Mouse (Mus musculus) MEL (cell line): Measurements from ENCODE around the gene Mitf. TPM values are rescaled to one million over a fixed set of nuclear protein-coding genes. Genes with fewer than 3 reads are reported as not detected.

Experiments used
- DNase-seq: peaks from one replicate; pipeline ENCODE4 v3.0.0; 2011; ENCODE audit warnings: low read depth, low spot score
- H3K27ac ChIP-seq: 2 replicates; pipeline ENCODE4 v1.5.1; 2012; ENCODE audit warnings: low read depth, mild to moderate bottlenecking, control low read depth, low read length, moderate library complexity; ENCODE audit not compliant: control insufficient read depth
- H3K27me3 ChIP-seq, 2 experiments: fragments of 150-350 bp in 1 of 2; sonication (generic) in 1 of 2; 2 replicates each; pipeline ENCODE4 v1.6.1; 2012; ENCODE audit warnings: low read length in 2 of 2, mild to moderate bottlenecking in 2 of 2, improper control_type of control experiment in 1 of 2, moderate library complexity in 1 of 2; ENCODE audit not compliant: insufficient read depth in 2 of 2, control insufficient read depth in 1 of 2
- H3K36me3 ChIP-seq, 2 experiments: 2 replicates each; pipeline ENCODE4 v1.6.1; 2012 to 2014; ENCODE audit warnings: low read length in 2 of 2, improper control_type of control experiment in 1 of 2, inconsistent platforms in 1 of 2, mild to moderate bottlenecking in 1 of 2; ENCODE audit not compliant: insufficient read depth in 2 of 2, control insufficient read depth in 1 of 2
- H3K4me1 ChIP-seq, 2 experiments: fragments of 150-350 bp in 1 of 2; sonication (generic) in 1 of 2; 2 replicates each; pipeline ENCODE4 v1.6.1; 2012; ENCODE audit warnings: low read length in 2 of 2, improper control_type of control experiment in 1 of 2, mild to moderate bottlenecking in 1 of 2; ENCODE audit not compliant: insufficient read depth in 2 of 2, control insufficient read depth in 1 of 2
- H3K4me3 ChIP-seq, 2 experiments: fragments of 150-350 bp in 1 of 2; sonication (generic) in 1 of 2; 2 replicates each; pipeline ENCODE4 v1.5.1; 2012; ENCODE audit warnings: low read depth in 2 of 2, low read length in 2 of 2, mild to moderate bottlenecking in 2 of 2, moderate library complexity in 2 of 2, control low read depth in 1 of 2, improper control_type of control experiment in 1 of 2; ENCODE audit not compliant: control insufficient read depth in 1 of 2, insufficient read depth in 1 of 2
- H3K79me2 ChIP-seq: 2 replicates; pipeline ENCODE4 v1.6.1; 2012; ENCODE audit warnings: mild to moderate bottlenecking, low read length, moderate library complexity; ENCODE audit not compliant: control insufficient read depth, poor library complexity, insufficient read depth
- H3K9ac ChIP-seq: 2 replicates; pipeline ENCODE4 v1.6.1; 2012; ENCODE audit warnings: low read depth, mild to moderate bottlenecking, control low read depth, low read length, moderate library complexity; ENCODE audit not compliant: control insufficient read depth, poor library complexity, severe bottlenecking
- H3K9me3 ChIP-seq: fragments of 150-350 bp; sonication (generic); replicated peaks from 2 replicates; pipeline ENCODE4 v1.6.1; 2012; ENCODE audit warnings: mild to moderate bottlenecking, low read length, improper control_type of control experiment, moderate library complexity; ENCODE audit not compliant: insufficient read depth
- CTCF ChIP-seq, 3 experiments: IDR thresholded peaks in 2 of 3; conservative IDR thresholded peaks in 1 of 3; 2 replicates each; pipeline ENCODE4 v1.5.1; 2011 to 2012; ENCODE audit warnings: low read length in 3 of 3, low read depth in 2 of 3, mild to moderate bottlenecking in 2 of 3, improper control_type of control experiment in 1 of 3, inconsistent platforms in 1 of 3, mixed read lengths in 1 of 3, moderate library complexity in 1 of 3; ENCODE audit not compliant: control insufficient read depth in 1 of 3, insufficient read depth in 1 of 3, poor library complexity in 1 of 3, severe bottlenecking in 1 of 3
- E2F4 ChIP-seq: IDR thresholded peaks from 2 replicates; pipeline ENCODE4 v1.6.1; 2011; ENCODE audit warnings: low read depth, low read length, improper control_type of control experiment, borderline replicate concordance
- ELF1 ChIP-seq: IDR thresholded peaks from 2 replicates; pipeline ENCODE4 v1.6.1; 2014; ENCODE audit warnings: low read depth, mild to moderate bottlenecking, inconsistent platforms, low read length, improper control_type of control experiment, moderate library complexity
- EP300 ChIP-seq, 2 experiments: IDR thresholded peaks; 2 replicates each; pipeline ENCODE4 v1.6.1; 2011; ENCODE audit warnings: improper control_type of control experiment in 2 of 2, low read length in 2 of 2, low read depth in 1 of 2, mild to moderate bottlenecking in 1 of 2
- ETS1 ChIP-seq: IDR thresholded peaks from 2 replicates; pipeline ENCODE4 v1.6.1; 2012; ENCODE audit warnings: low read depth, mild to moderate bottlenecking, inconsistent platforms, low read length, improper control_type of control experiment, moderate library complexity
- HCFC1 ChIP-seq: IDR thresholded peaks from 2 replicates; pipeline ENCODE4 v1.6.1; 2012; ENCODE audit warnings: low read depth, mild to moderate bottlenecking, inconsistent platforms, low read length, improper control_type of control experiment, moderate library complexity
- KAT2A ChIP-seq: conservative IDR thresholded peaks from 2 replicates; pipeline ENCODE4 v1.6.1; 2012; ENCODE audit warnings: low read depth, low read length, improper control_type of control experiment, inconsistent platforms
- MAZ ChIP-seq: IDR thresholded peaks from 2 replicates; pipeline ENCODE4 v1.6.1; 2012; ENCODE audit warnings: low read depth, mild to moderate bottlenecking, inconsistent platforms, low read length, improper control_type of control experiment
- MEF2A ChIP-seq: IDR thresholded peaks from 2 replicates; pipeline ENCODE4 v1.6.1; 2014; ENCODE audit warnings: low read depth, mild to moderate bottlenecking, inconsistent platforms, low read length, improper control_type of control experiment; ENCODE audit not compliant: poor library complexity, insufficient replicate concordance, severe bottlenecking; ENCODE audit errors: extremely low read depth
- MXI1 ChIP-seq: IDR thresholded peaks from 2 replicates; pipeline ENCODE4 v1.6.1; 2011; ENCODE audit warnings: mild to moderate bottlenecking, low read depth, low read length, improper control_type of control experiment
- MYB ChIP-seq: IDR thresholded peaks from 2 replicates; pipeline ENCODE4 v1.6.1; 2011; ENCODE audit warnings: mild to moderate bottlenecking, low read depth, low read length, improper control_type of control experiment
- NRF1 ChIP-seq: IDR thresholded peaks from 2 replicates; pipeline ENCODE4 v1.6.1; 2014; ENCODE audit warnings: low read depth, mild to moderate bottlenecking, inconsistent platforms, low read length, improper control_type of control experiment, moderate library complexity; ENCODE audit not compliant: poor library complexity, insufficient read depth, severe bottlenecking
- POLR2A ChIP-seq, 2 experiments: IDR thresholded peaks; 2 replicates each; pipeline ENCODE4 v1.6.1; 2011 to 2012; ENCODE audit warnings: low read length in 2 of 2, mild to moderate bottlenecking in 2 of 2, control low read depth in 1 of 2, improper control_type of control experiment in 1 of 2, low read depth in 1 of 2, moderate library complexity in 1 of 2; ENCODE audit not compliant: control insufficient read depth in 1 of 2, insufficient read depth in 1 of 2, poor library complexity in 1 of 2
- POLR2AphosphoS2 ChIP-seq: IDR thresholded peaks from 2 replicates; pipeline ENCODE4 v1.6.1; 2011; ENCODE audit warnings: low read length, improper control_type of control experiment
- POLR2AphosphoS5 ChIP-seq: IDR thresholded peaks from 2 replicates; pipeline ENCODE4 v1.6.1; 2012; ENCODE audit warnings: low read depth, borderline replicate concordance, mild to moderate bottlenecking, inconsistent platforms, low read length, moderate library complexity, mixed read lengths
- RAD21 ChIP-seq: IDR thresholded peaks from 2 replicates; pipeline ENCODE4 v1.6.1; 2011; ENCODE audit warnings: mild to moderate bottlenecking, low read depth, low read length, improper control_type of control experiment
- RCOR1 ChIP-seq: IDR thresholded peaks from 2 replicates; pipeline ENCODE4 v1.6.1; 2012; ENCODE audit warnings: low read depth, mild to moderate bottlenecking, inconsistent platforms, low read length, improper control_type of control experiment
- SMC3 ChIP-seq: IDR thresholded peaks from 2 replicates; pipeline ENCODE4 v1.6.1; 2011; ENCODE audit warnings: low read depth, low read length, improper control_type of control experiment
- TBP ChIP-seq: IDR thresholded peaks from 2 replicates; pipeline ENCODE4 v1.8.0; 2011; ENCODE audit warnings: low read depth, low read length, improper control_type of control experiment
- UBTF ChIP-seq: IDR thresholded peaks from 2 replicates; pipeline ENCODE4 v1.6.1; 2012; ENCODE audit warnings: low read depth, mild to moderate bottlenecking, inconsistent platforms, low read length, improper control_type of control experiment, moderate library complexity, borderline replicate concordance; ENCODE audit not compliant: insufficient read depth
- USF1 ChIP-seq: IDR thresholded peaks from 2 replicates; pipeline ENCODE4 v1.6.1; 2014; ENCODE audit warnings: low read depth, mild to moderate bottlenecking, inconsistent platforms, low read length, improper control_type of control experiment, moderate library complexity
- USF2 ChIP-seq, 2 experiments: IDR thresholded peaks; 2 replicates each; pipeline ENCODE4 v1.6.1; 2011 to 2012; ENCODE audit warnings: improper control_type of control experiment in 2 of 2, low read length in 2 of 2, borderline replicate concordance in 1 of 2, inconsistent platforms in 1 of 2, low read depth in 1 of 2, mild to moderate bottlenecking in 1 of 2; ENCODE audit not compliant: insufficient read depth in 1 of 2
- ZC3H11A ChIP-seq: IDR thresholded peaks from 2 replicates; pipeline ENCODE4 v1.6.1; 2012; ENCODE audit warnings: low read depth, mild to moderate bottlenecking, inconsistent platforms, low read length, improper control_type of control experiment
- ZNF384 ChIP-seq: IDR thresholded peaks from 2 replicates; pipeline ENCODE4 v1.6.1; 2012; ENCODE audit warnings: low read depth, mild to moderate bottlenecking, inconsistent platforms, low read length, improper control_type of control experiment
- polyA plus RNA-seq, 2 experiments: library from polyadenylated mRNA; stranded (reverse) in 1 of 2; unstranded in 1 of 2; fragments of >175 nt in 1 of 2; fragments of >200 nt in 1 of 2; gene quantifications; 2 replicates each; pipeline versions ENCODE4 v1.2.1 to v1.2.4; 2012; ENCODE audit warnings: low replicate concordance in 2 of 2, low read depth in 1 of 2; ENCODE audit not compliant: insufficient read length in 2 of 2, insufficient read depth in 1 of 2, missing spikeins in 1 of 2
- total RNA-seq: library from RNA; depleted of rRNA; stranded (reverse); fragments of 300-350 nt; gene quantifications from 2 replicates; pipeline ENCODE4 v1.2.3, GENCODE M21; 2012

The Mitf gene
- total and polyA plus RNA-seq, 3 experiments, result 1.8 to 2.1 TPM; not detected in 1

DNA sequence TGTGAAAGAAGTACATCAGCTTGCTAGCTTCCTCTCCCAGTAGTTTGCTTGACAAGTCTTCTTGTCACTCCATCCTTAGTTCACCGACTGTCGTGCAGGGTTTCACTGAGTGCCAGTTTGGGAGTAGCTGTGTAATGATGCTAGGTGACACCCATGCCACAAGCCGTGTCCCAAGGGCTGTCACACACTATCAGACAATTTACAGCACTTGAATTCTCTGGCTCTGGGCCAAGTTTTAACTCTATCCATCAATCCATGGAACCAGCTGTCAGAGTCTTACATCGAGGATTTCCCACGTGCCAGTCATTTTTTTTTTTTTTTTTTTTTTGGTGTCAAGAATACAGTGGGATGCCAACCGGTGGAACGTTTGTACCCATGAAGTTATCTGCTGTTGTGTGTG, 29.3 kb downstream of the Mitf start:
- Histone ChIP-seq H3K9me3 (no peaks in the 10 kb centered on the region), H3K4me1 (no peaks in the 10 kb centered on the region), H3K9ac (no peak overlapping the region), H3K27ac (no peak overlapping the region), H3K27me3 (no peaks in the 10 kb centered on the region), H3K79me2 (no peaks in the 10 kb centered on the region), H3K36me3 (no peaks in the 10 kb centered on the region), H3K4me3 (no peak overlapping the region)
- no peak for TF ChIP-seq MXI1
- no peak for TF ChIP-seq POLR2AphosphoS5
- no peak for TF ChIP-seq UBTF
- no peak for TF ChIP-seq HCFC1
- no peak for TF ChIP-seq ZNF384
- no peak for TF ChIP-seq ZC3H11A
- TF ChIP-seq ETS1, result no peak
- TF ChIP-seq KAT2A, result no peak
- no peak for TF ChIP-seq RCOR1
- no peak for TF ChIP-seq USF2 (IDR thresholded peaks at IDR 0.05; ENCODE audit: borderline replicate concordance in 1 of 2, insufficient read depth in 1 of 2, low read depth in 1 of 2, low read length in 2 of 2)
- no peak for TF ChIP-seq POLR2A (IDR thresholded peaks at IDR 0.05; ENCODE audit: control insufficient read depth in 1 of 2, insufficient read depth in 1 of 2, low read depth in 1 of 2, low read length in 2 of 2, poor library complexity in 1 of 2)
- TF ChIP-seq NRF1, result no peak
- TF ChIP-seq POLR2AphosphoS2, result no peak
- TF ChIP-seq MYB, result no peak
- no peak for TF ChIP-seq MAZ
- no peak for TF ChIP-seq RAD21
- no peak for TF ChIP-seq MEF2A
- TF ChIP-seq EP300 (IDR thresholded peaks at IDR 0.05; ENCODE audit: low read depth in 1 of 2, low read length in 2 of 2), result no peak
- TF ChIP-seq SMC3, result no peak
- no peak for TF ChIP-seq ELF1
- DNase-seq, result no peak

GRCm38 (mm10) chr6:97837711-97838110, 30.9 kb downstream of the Mitf start:
- no peaks in the 10 kb centered on the region for H3K36me3 ChIP-seq
- no peak for TF ChIP-seq USF1
- TF ChIP-seq ZNF384, result no peak
- TF ChIP-seq E2F4, result no peak
- no peak for TF ChIP-seq TBP
- TF ChIP-seq POLR2AphosphoS5, result no peak
- no peak for TF ChIP-seq MAZ
- TF ChIP-seq ELF1, result no peak
- TF ChIP-seq USF2 (IDR thresholded peaks at IDR 0.05; ENCODE audit: borderline replicate concordance in 1 of 2, insufficient read depth in 1 of 2, low read depth in 1 of 2, low read length in 2 of 2), result no peak
- no peak for TF ChIP-seq UBTF
- TF ChIP-seq ETS1, result no peak
- TF ChIP-seq CTCF (IDR thresholded peaks at IDR 0.05 in 2 of 3, conservative IDR thresholded peaks at IDR 0.05 in 1 of 3; ENCODE audit: control insufficient read depth in 1 of 3, insufficient read depth in 1 of 3, low read depth in 2 of 3, low read length in 3 of 3, poor library complexity in 1 of 3, severe bottlenecking in 1 of 3), result no peak
- TF ChIP-seq EP300 (IDR thresholded peaks at IDR 0.05; ENCODE audit: low read depth in 1 of 2, low read length in 2 of 2), result no peak
- TF ChIP-seq KAT2A, result no peak
- TF ChIP-seq RAD21, result no peak
- H3K79me2 ChIP-seq, result no peaks in the 10 kb centered on the region
- no peak for DNase-seq
- no peak overlapping the region for H3K27ac ChIP-seq
- no peaks in the 10 kb centered on the region for H3K9me3 ChIP-seq
- H3K4me1 ChIP-seq, result no peaks in the 10 kb centered on the region
- no peak overlapping the region for H3K9ac ChIP-seq
- H3K27me3 ChIP-seq, result no peaks in the 10 kb centered on the region
- no peak overlapping the region for H3K4me3 ChIP-seq
